Mouse (Mus musculus): ENCODE data around the gene Nrcam. TPM values are rescaled to one million over a fixed set of nuclear protein-coding genes. Genes with fewer than 3 reads are reported as not detected.
A peak's percentile ranks its signal among the peaks of the same experiment; 100 is the strongest.

Gene Nrcam
- polyA plus RNA-seq, 1 experiment from 2014 or later: 136 TPM

DNA sequence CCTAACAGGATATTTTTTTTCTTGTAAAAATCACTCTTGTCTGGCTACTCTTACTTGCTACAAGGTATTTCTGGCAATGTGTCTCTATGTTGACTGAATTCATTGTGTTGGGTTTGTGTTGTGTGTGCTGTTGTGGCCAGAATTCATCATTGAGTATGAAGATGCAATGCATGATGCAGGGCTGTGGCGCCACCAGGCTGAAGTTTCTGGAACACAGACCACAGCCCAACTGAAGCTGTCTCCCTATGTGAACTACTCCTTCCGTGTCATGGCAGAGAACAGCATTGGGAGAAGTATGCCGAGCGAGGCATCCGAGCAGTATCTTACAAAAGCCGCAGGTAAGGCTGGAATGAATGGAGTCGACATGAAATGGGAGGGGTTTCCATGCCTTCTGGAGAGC lies 241.4 kb downstream of the Nrcam start:
- H3K36me3 ChIP-seq (ENCODE audit: control insufficient read depth, insufficient read depth, low read length): peaks cover 15% of the 10 kb centered on the region
- no peak overlapping the region for H3K4me3 ChIP-seq (ENCODE audit: low read depth, low read length)
- no peaks in the 10 kb centered on the region for H3K4me1 ChIP-seq (ENCODE audit: control insufficient read depth, insufficient read depth, low read length)
- H3K9ac ChIP-seq (replicated peaks; ENCODE audit: low read depth, low read length): no peak overlapping the region
- ATAC-seq (ENCODE audit: low read depth): no peak
- H3K9me3 ChIP-seq (ENCODE audit: control insufficient read depth, low read length): no peaks in the 10 kb centered on the region
- no peak overlapping the region for H3K4me2 ChIP-seq (ENCODE audit: low read depth, low read length)
- WGBS: 85% methylated on average over 7 of the region's 7 CpGs
- no peak overlapping the region for H3K27ac ChIP-seq (ENCODE audit: low read depth, low read length)
- no peaks in the 10 kb centered on the region for H3K27me3 ChIP-seq (ENCODE audit: control insufficient read depth, insufficient read depth, low read length)

DNA sequence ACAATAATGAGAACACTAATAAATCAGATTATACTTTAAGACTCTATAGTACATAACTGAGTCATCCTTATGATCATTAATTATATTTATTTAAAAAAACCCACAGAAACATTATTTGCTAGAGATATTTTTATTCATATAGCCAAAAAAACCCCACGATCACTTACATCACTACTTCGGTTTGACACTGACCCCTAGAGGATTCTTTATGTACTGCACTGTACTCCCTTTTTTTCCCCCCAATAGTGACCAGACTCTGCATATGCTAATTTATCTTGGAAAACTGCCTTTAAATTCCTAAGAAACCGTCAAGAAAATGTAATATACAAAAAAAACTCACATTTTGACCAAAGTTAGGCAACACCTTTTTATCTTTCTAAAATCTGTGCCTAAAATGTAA lies 244.0 kb downstream of the Nrcam start:
- H3K9me3 ChIP-seq (ENCODE audit: control insufficient read depth, low read length): no peaks in the 10 kb centered on the region
- WGBS: 18% methylated on average over 3 of the region's 3 CpGs
- no peaks in the 10 kb centered on the region for H3K27me3 ChIP-seq (ENCODE audit: control insufficient read depth, insufficient read depth, low read length)
- peaks cover 16% of the 10 kb centered on the region for H3K36me3 ChIP-seq (ENCODE audit: control insufficient read depth, insufficient read depth, low read length)
- no peak for ATAC-seq (ENCODE audit: low read depth)
- H3K4me2 ChIP-seq (ENCODE audit: low read depth, low read length): no peak overlapping the region
- no peaks in the 10 kb centered on the region for H3K4me1 ChIP-seq (ENCODE audit: control insufficient read depth, insufficient read depth, low read length)
- no peak overlapping the region for H3K27ac ChIP-seq (ENCODE audit: low read depth, low read length)
- H3K4me3 ChIP-seq (ENCODE audit: low read depth, low read length): no peak overlapping the region
- no peak overlapping the region for H3K9ac ChIP-seq (replicated peaks; ENCODE audit: low read depth, low read length)

DNA sequence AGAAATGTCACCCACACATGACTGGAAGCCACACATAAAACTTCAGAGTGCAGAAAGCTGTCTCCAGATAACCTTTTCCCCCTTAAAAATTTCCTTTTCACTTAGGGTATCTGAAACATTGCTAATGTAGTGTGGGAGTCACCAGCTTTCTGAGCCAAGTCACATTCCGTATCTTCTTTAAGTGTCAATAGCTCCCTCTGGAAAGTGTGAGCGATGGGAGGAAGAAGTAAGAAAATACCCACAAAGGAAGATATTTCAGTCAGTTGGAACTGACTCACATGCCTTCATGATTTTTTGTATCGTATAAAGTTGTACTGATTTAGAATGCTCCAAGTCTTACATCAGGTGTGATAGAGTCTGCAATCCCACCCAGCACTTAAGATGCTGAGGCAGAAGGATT lies 245.5 kb downstream of the Nrcam start:
- no peak for ATAC-seq (ENCODE audit: low read depth)
- WGBS: 99% methylated on average over 3 of the region's 3 CpGs
- H3K4me3 ChIP-seq (ENCODE audit: low read depth, low read length): no peak overlapping the region
- H3K36me3 ChIP-seq (ENCODE audit: control insufficient read depth, insufficient read depth, low read length): peaks cover 16% of the 10 kb centered on the region
- no peak overlapping the region for H3K4me2 ChIP-seq (ENCODE audit: low read depth, low read length)
- H3K9ac ChIP-seq (replicated peaks; ENCODE audit: low read depth, low read length): no peak overlapping the region
- H3K9me3 ChIP-seq (ENCODE audit: control insufficient read depth, low read length): no peaks in the 10 kb centered on the region
- no peak overlapping the region for H3K27ac ChIP-seq (ENCODE audit: low read depth, low read length)
- no peaks in the 10 kb centered on the region for H3K4me1 ChIP-seq (ENCODE audit: control insufficient read depth, insufficient read depth, low read length)
- no peaks in the 10 kb centered on the region for H3K27me3 ChIP-seq (ENCODE audit: control insufficient read depth, insufficient read depth, low read length)

DNA sequence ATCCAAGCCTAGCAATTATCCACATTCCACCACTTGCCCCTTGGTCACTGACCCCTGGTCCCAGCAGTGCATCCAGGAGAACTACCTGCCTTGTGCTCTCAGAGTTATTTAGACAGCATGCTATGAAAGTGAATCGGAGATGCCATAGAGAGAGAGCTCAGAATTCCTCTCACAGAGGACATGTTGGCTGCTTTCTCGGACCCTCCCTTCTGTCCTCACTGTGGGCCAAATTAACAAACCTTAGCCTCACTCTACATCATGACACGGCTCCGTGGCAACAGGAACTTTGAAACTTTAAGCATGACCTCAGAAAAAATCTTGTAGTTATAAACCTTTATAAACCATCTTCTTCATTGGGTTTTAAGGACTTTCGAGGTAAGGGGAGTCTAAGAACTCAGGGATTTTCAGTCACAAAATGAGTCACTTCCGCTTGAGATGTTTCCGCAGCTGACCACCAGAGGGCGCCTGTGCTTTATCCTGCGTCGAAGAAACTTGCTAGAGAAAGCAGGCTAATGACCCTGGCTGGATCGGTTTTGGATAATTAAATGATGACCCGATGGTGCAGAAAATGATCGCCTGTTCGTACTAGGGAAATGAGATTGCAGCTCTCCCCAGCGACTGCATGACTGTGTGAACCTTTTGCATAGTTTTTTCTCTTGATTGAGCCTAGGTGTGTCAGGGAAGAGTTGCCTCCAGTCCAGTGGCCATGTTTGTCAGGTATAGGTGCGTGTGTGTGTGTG lies 272.9 kb downstream of the Nrcam start:
- peak; percentile 50 for ATAC-seq (ENCODE audit: low read depth)
- Histone ChIP-seq H3K9me3 (ENCODE audit: control insufficient read depth, low read length) (no peaks in the 10 kb centered on the region), H3K27ac (ENCODE audit: low read depth, low read length) (no peak overlapping the region), H3K9ac (replicated peaks; ENCODE audit: low read depth, low read length) (no peak overlapping the region), H3K4me2 (ENCODE audit: low read depth, low read length) (no peak overlapping the region), H3K4me1 (ENCODE audit: control insufficient read depth, insufficient read depth, low read length) (no peaks in the 10 kb centered on the region), H3K36me3 (ENCODE audit: control insufficient read depth, insufficient read depth, low read length) (no peaks in the 10 kb centered on the region; the same call in 1 of the 2 replicates), H3K4me3 (ENCODE audit: low read depth, low read length) (no peak overlapping the region), H3K27me3 (ENCODE audit: control insufficient read depth, insufficient read depth, low read length) (no peaks in the 10 kb centered on the region)
- WGBS: 34% methylated on average over 16 of the region's 16 CpGs

DNA sequence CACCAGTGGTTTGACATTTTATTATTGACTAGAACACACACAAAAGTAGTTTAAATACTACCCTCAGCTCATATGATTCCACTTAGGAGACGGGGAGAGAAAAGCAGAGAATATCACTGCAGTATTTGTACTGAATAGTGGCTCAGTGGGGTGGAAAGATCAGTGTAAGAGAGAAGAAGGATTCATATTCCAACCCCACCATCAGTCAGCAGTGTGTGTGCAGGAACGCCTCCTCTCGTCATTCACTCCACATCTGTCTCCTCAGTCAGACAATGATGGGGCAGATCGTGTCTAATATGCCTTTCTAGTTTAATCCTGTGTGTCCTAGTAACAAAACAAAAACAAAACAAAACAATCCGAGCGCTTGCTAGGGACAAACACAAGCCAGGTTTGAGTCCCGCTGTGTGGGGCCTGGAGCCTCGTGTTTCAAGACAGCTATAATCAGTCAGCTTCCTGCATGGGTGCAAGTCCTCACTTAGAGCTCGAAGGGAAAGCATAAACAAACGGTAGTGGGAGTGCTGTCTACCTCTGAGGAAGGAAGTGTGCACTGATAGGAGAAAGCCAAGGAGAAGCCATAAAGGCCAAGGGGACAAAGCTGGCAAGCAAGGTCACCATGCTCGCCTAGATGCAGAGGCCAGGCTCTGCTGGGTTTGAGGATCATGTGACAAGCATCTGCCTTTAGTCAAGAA lies 273.7 kb downstream of the Nrcam start:
- H3K36me3 ChIP-seq (ENCODE audit: control insufficient read depth, insufficient read depth, low read length): no peaks in the 10 kb centered on the region; the same call in 1 of the 2 replicates
- WGBS: 70% methylated on average over 11 of the region's 11 CpGs
- H3K9ac ChIP-seq (replicated peaks; ENCODE audit: low read depth, low read length): no peak overlapping the region
- no peak overlapping the region for H3K4me3 ChIP-seq (ENCODE audit: low read depth, low read length)
- H3K4me1 ChIP-seq (ENCODE audit: control insufficient read depth, insufficient read depth, low read length): no peaks in the 10 kb centered on the region
- H3K27ac ChIP-seq (ENCODE audit: low read depth, low read length): no peak overlapping the region
- H3K9me3 ChIP-seq (ENCODE audit: control insufficient read depth, low read length): no peaks in the 10 kb centered on the region
- 0 out of 2 replicates have a peak, but pooled peaks have one; percentile 7 for ATAC-seq (ENCODE audit: low read depth)
- no peak overlapping the region for H3K4me2 ChIP-seq (ENCODE audit: low read depth, low read length)
- H3K27me3 ChIP-seq (ENCODE audit: control insufficient read depth, insufficient read depth, low read length): no peaks in the 10 kb centered on the region

DNA sequence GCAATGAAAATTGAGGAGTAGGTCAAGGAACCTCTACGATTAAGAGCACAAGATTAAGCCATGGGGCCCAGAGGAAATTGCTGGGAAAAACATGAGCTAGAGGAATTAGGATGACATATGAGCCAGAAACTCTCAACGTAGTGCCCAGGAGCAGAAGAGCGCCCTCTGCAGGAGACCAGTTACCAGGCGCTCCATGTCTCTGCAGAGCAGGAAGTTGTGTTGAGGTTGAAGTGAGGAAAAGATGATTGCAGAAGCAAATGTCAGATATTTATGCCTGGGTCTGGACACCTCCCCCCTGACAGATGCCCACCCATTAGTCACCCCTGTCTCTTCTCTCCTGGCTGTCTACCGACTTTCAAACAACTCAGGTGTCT lies 274.3 kb downstream of the Nrcam start:
- Histone ChIP-seq H3K27ac (ENCODE audit: low read depth, low read length) (no peak overlapping the region), H3K36me3 (ENCODE audit: control insufficient read depth, insufficient read depth, low read length) (no peaks in the 10 kb centered on the region; the same call in 1 of the 2 replicates), H3K4me1 (ENCODE audit: control insufficient read depth, insufficient read depth, low read length) (no peaks in the 10 kb centered on the region), H3K4me3 (ENCODE audit: low read depth, low read length) (no peak overlapping the region), H3K9me3 (ENCODE audit: control insufficient read depth, low read length) (no peaks in the 10 kb centered on the region), H3K4me2 (ENCODE audit: low read depth, low read length) (no peak overlapping the region), H3K9ac (replicated peaks; ENCODE audit: low read depth, low read length) (no peak overlapping the region), H3K27me3 (ENCODE audit: control insufficient read depth, insufficient read depth, low read length) (no peaks in the 10 kb centered on the region)
- no peak for ATAC-seq (ENCODE audit: low read depth)
- WGBS: 91% methylated on average over 5 of the region's 5 CpGs

DNA sequence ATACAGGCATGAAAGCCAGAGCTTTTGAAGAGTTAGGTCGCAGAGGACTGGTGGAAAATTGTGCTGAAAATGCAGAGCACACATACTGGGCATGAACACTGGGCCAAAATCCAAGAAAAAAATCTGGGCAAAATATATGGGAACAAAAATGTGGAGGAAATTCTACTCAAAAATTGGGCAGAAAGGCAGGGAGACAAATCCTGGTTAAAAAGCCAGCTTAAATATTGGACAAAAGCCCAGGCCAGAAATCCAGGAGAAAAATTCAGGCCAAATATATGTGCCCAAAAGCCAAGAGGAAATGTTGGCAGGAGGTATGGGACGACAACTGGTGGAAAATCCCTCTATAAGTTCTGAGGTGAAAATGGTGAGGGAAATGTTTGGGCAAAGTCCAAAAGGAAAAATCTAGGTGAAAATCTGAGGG lies 288.3 kb downstream of the Nrcam start:
- no peak overlapping the region for H3K9ac ChIP-seq (replicated peaks; ENCODE audit: low read depth, low read length)
- WGBS: 86% methylated on average over 2 of the region's 2 CpGs
- H3K36me3 ChIP-seq (ENCODE audit: control insufficient read depth, insufficient read depth, low read length): no peaks in the 10 kb centered on the region
- no peaks in the 10 kb centered on the region for H3K27me3 ChIP-seq (ENCODE audit: control insufficient read depth, insufficient read depth, low read length)
- no peak for ATAC-seq (ENCODE audit: low read depth)
- H3K27ac ChIP-seq (ENCODE audit: low read depth, low read length): no peak overlapping the region
- H3K9me3 ChIP-seq (ENCODE audit: control insufficient read depth, low read length): no peaks in the 10 kb centered on the region
- no peak overlapping the region for H3K4me2 ChIP-seq (ENCODE audit: low read depth, low read length)
- no peak overlapping the region for H3K4me3 ChIP-seq (ENCODE audit: low read depth, low read length)
- no peaks in the 10 kb centered on the region for H3K4me1 ChIP-seq (ENCODE audit: control insufficient read depth, insufficient read depth, low read length)

DNA sequence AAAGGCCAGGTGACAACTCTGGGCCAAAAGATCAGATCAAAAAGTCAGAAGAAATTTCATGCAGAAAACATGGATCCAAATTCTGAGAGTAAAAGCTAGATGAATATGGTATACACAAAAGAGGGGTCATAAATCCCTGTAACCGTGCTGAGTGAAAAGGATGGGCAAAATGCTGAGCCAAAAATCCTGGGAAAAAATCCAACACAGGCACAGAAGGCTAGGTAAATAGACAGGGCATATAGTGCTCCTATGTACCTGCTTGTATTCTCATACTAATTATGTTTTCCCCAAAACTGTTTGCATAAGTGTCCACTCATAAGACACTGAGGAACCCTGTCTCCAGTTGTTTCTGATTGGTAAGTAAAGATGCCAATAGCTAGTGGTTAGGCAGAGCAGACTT lies 288.8 kb downstream of the Nrcam start:
- H3K4me3 ChIP-seq (ENCODE audit: low read depth, low read length): no peak overlapping the region
- whole genome bisulfite sequencing: 60% methylated on average over 1 of the region's 1 CpGs
- no peaks in the 10 kb centered on the region for H3K9me3 ChIP-seq (ENCODE audit: control insufficient read depth, low read length)
- H3K36me3 ChIP-seq (ENCODE audit: control insufficient read depth, insufficient read depth, low read length): no peaks in the 10 kb centered on the region
- no peaks in the 10 kb centered on the region for H3K4me1 ChIP-seq (ENCODE audit: control insufficient read depth, insufficient read depth, low read length)
- no peak for ATAC-seq (ENCODE audit: low read depth)
- H3K27ac ChIP-seq (ENCODE audit: low read depth, low read length): no peak overlapping the region
- H3K27me3 ChIP-seq (ENCODE audit: control insufficient read depth, insufficient read depth, low read length): no peaks in the 10 kb centered on the region
- H3K9ac ChIP-seq (replicated peaks; ENCODE audit: low read depth, low read length): no peak overlapping the region
- no peak overlapping the region for H3K4me2 ChIP-seq (ENCODE audit: low read depth, low read length)

DNA sequence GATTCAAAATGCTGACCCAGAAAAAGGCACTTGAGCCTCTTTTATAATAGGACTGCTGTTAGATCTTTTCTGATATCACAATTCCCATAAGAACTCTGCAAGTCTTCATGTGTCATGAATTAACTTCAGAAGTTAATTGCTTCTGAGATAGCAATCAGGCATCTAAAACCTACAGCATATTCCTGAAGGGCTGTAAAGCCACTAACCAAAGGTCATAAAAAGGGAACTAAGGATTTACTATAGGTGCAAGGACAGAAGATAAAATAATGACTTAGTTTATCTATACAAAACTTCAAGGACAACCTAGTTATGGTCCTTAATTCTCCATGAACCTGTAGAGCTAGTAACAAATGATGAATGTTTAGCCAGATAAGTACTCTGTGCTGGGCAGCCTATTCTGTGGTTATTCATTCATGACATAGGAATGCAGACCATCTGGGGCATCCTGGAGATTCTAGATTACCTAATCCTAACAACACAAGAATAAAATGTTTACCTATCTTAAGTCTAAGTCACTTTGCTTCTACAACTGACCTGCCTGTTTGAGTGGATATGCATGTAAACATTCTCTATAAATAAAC lies 310.7 kb downstream of the Nrcam start:
- no peak overlapping the region for H3K4me2 ChIP-seq (ENCODE audit: low read depth, low read length)
- no peak overlapping the region for H3K9ac ChIP-seq (replicated peaks; ENCODE audit: low read depth, low read length)
- H3K4me3 ChIP-seq (ENCODE audit: low read depth, low read length): no peak overlapping the region
- H3K27me3 ChIP-seq (ENCODE audit: control insufficient read depth, insufficient read depth, low read length): no peaks in the 10 kb centered on the region
- H3K9me3 ChIP-seq (ENCODE audit: control insufficient read depth, low read length): no peaks in the 10 kb centered on the region
- no peak for ATAC-seq (ENCODE audit: low read depth)
- no peaks in the 10 kb centered on the region for H3K36me3 ChIP-seq (ENCODE audit: control insufficient read depth, insufficient read depth, low read length)
- H3K27ac ChIP-seq (ENCODE audit: low read depth, low read length): no peak overlapping the region
- H3K4me1 ChIP-seq (ENCODE audit: control insufficient read depth, insufficient read depth, low read length): no peaks in the 10 kb centered on the region

Data from neural tube, embryonic 14.5 days (tissue).